Mouse (Mus musculus) liver, adult 2 months (tissue): ENCODE results near the gene Gga1.

ENCODE experiments used
- CTCF ChIP-seq: fragments of 200-500 bp; IDR thresholded peaks from 2 replicates; pipeline ENCODE4 v1.5.1; 2011; ENCODE audit warnings: low read depth, low read length, control low read depth
- POLR2A ChIP-seq: fragments of 200-500 bp; IDR thresholded peaks from 2 replicates; pipeline ENCODE4 v1.6.1; 2011; ENCODE audit warnings: low read length, control low read depth; ENCODE audit not compliant: insufficient read depth; ENCODE audit errors: extremely low read depth

GRCm38 (mm10) chr15:78862280-78862679 is 14.7 kb upstream of the Gga1 start:
- no peak for TF ChIP-seq CTCF
- TF ChIP-seq POLR2A = no peak
